Mouse (Mus musculus): ENCODE data around the gene Il17rb.
A peak's percentile ranks its signal among the peaks of the same experiment; 100 is the strongest.

Gene Il17rb

GRCm38 (mm10) chr14:30008733-30009575, at the start of gene Il17rb, which contains the start of gene Chdh:
Gene Il17rb, minus strand, starts transcription at chr14:30008896.
Gene Chdh, plus strand, starts transcription at chr14:30009023.
- DNase-seq: peak; percentile 20

- DNase-seq: no peak
These were observed 47.5 kb upstream of the Il17rb start for GRCm38 (mm10) chr14:30056031-30056766.

GRCm38 (mm10) chr14:30054922-30055321, 46.2 kb upstream of the Il17rb start:
- no peak for DNase-seq

- no peak for DNase-seq
These were observed 41.6 kb upstream of the Il17rb start for GRCm38 (mm10) chr14:30050280-30050679.

- DNase-seq: no peak
These were observed 39.4 kb upstream of the Il17rb start for GRCm38 (mm10) chr14:30048049-30048448.

- no peak for DNase-seq
These were observed 38.3 kb upstream of the Il17rb start for GRCm38 (mm10) chr14:30046976-30047375.

- DNase-seq: no peak
These were observed 37.1 kb upstream of the Il17rb start for GRCm38 (mm10) chr14:30045704-30046220.

GRCm38 (mm10) chr14:30045239-30045638, 36.5 kb upstream of the Il17rb start:
- DNase-seq: no peak

- DNase-seq: no peak
These were observed 34.8 kb upstream of the Il17rb start for GRCm38 (mm10) chr14:30043356-30043940.

GRCm38 (mm10) chr14:30041836-30042235, 33.1 kb upstream of the Il17rb start:
- DNase-seq: no peak

GRCm38 (mm10) chr14:30039413-30039812, 30.7 kb upstream of the Il17rb start:
- no peak for DNase-seq

- no peak for DNase-seq
These were observed 29.7 kb upstream of the Il17rb start for GRCm38 (mm10) chr14:30038431-30038830.

GRCm38 (mm10) chr14:30033405-30033804, 24.7 kb upstream of the Il17rb start:
- DNase-seq: no peak

GRCm38 (mm10) chr14:30027378-30027777, 18.7 kb upstream of the Il17rb start:
- no peak for DNase-seq

GRCm38 (mm10) chr14:30024387-30024786, 15.7 kb upstream of the Il17rb start:
- no peak for DNase-seq

- no peak for DNase-seq
These were observed 13.8 kb upstream of the Il17rb start for GRCm38 (mm10) chr14:30022471-30022870.

- no peak for DNase-seq
These were observed 11.3 kb upstream of the Il17rb start for GRCm38 (mm10) chr14:30019792-30020575.

GRCm38 (mm10) chr14:30019375-30019774, 10.7 kb upstream of the Il17rb start:
- DNase-seq: no peak

GRCm38 (mm10) chr14:30018846-30019245, 10.2 kb upstream of the Il17rb start:
- no peak for DNase-seq

- DNase-seq: no peak
These were observed 9.7 kb upstream of the Il17rb start for GRCm38 (mm10) chr14:30018463-30018801.

GRCm38 (mm10) chr14:30017794-30018462, 9.2 kb upstream of the Il17rb start:
- no peak for DNase-seq

- DNase-seq: no peak
These were observed 8.0 kb upstream of the Il17rb start for GRCm38 (mm10) chr14:30016666-30017065.

All from cerebellum, adult 11-12 months (tissue).